Mouse (Mus musculus) midbrain, embryonic 11.5 days (tissue): Measurements from ENCODE around the gene 2310011J03Rik. TPM values are rescaled to one million over a fixed set of nuclear protein-coding genes. Genes with fewer than 3 reads are reported as not detected.
A peak's percentile ranks its signal among the peaks of the same experiment; 100 is the strongest.

Experiments
- ATAC-seq: fragments of 200-750 bp; cut with Nextera tagmentation; 2 replicates; pipeline ENCODE4 v1.8.0; 2017; ENCODE audit warnings: moderate TSS enrichment, moderate library complexity; ENCODE audit not compliant: low FRiP score
- DNase-seq: peaks from one replicate; pipeline ENCODE4 v3.0.0; 2015; ENCODE audit warnings: low spot score; ENCODE audit errors: missing footprints
- H3K27ac ChIP-seq: fragments of 300-500 bp; sonication (generic); 2 replicates; pipeline ENCODE4 v1.5.1; 2014; ENCODE audit warnings: low read depth, low read length
- H3K27me3 ChIP-seq: fragments of 300-500 bp; sonication (generic); 2 replicates; pipeline ENCODE4 v1.6.1; 2014; ENCODE audit warnings: mild to moderate bottlenecking, low read length, moderate library complexity, mixed read lengths; ENCODE audit not compliant: control insufficient read depth, insufficient read depth
- H3K36me3 ChIP-seq: fragments of 300-500 bp; sonication (generic); 2 replicates; pipeline ENCODE4 v1.6.1; 2014; ENCODE audit warnings: mild to moderate bottlenecking, low read length, moderate library complexity, mixed read lengths; ENCODE audit not compliant: control insufficient read depth, insufficient read depth
- H3K4me1 ChIP-seq: fragments of 300-500 bp; sonication (generic); 2 replicates; pipeline ENCODE4 v1.6.1; 2014; ENCODE audit warnings: low read length; ENCODE audit not compliant: control insufficient read depth, insufficient read depth
- H3K4me2 ChIP-seq: fragments of 300-500 bp; sonication (generic); 2 replicates; pipeline ENCODE4 v1.6.1; 2014; ENCODE audit warnings: mild to moderate bottlenecking, moderate library complexity
- H3K4me3 ChIP-seq: fragments of 300-500 bp; sonication (generic); 2 replicates; pipeline ENCODE4 v1.5.1; 2014; ENCODE audit warnings: low read depth, low read length
- H3K9ac ChIP-seq: fragments of 300-500 bp; sonication (generic); 2 replicates; pipeline ENCODE4 v1.6.1; 2014; ENCODE audit warnings: low read length
- H3K9me3 ChIP-seq: fragments of 300-500 bp; sonication (generic); 2 replicates; pipeline ENCODE4 v1.6.1; 2016; ENCODE audit warnings: low read length; ENCODE audit not compliant: control insufficient read depth
- WGBS: fragments of 180-500 bp; shearing (Covaris S2); extraction: QIAGEN DNeasy Blood & Tissue Kit; methylation state at CpG from one replicate; pipeline ENCODE4 v1.1.7; 2014; 5-methylcytosine and 5-hydroxymethylcytosine counted together
- polyA plus RNA-seq: library from polyadenylated mRNA; unstranded; fragments of >200 nt; fragmentation: Nextera tagmentation; extraction: Ambion mirVana; gene quantifications from 2 replicates; pipeline ENCODE4 v1.2.1, GENCODE M21; 2014

2310011J03Rik gene
- polyA plus RNA-seq, 1 experiment from 2014 or later: 40.8 TPM

DNA sequence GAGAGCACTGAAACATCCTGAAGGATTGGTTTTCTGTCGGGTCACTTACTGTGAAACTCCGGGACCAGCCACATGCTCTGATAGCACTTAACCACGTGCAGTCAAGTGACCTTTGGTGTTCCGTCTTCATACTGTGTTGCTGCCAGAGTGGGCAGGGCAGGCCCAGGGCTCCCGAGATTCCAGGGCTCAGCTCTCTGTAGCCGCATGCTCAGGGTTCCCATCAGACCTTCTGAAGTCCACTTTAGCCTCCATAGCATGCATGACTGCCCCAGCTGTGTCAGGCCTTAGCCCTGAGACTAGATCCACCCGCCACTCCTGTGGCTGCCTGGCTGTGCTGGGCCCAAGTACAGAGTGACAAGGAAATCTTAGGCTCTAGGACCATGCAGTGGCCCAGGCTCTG lies 39.0 kb downstream of the 2310011J03Rik start:
- Histone ChIP-seq H3K9me3 (no peaks in the 10 kb centered on the region), H3K27me3 (no peaks in the 10 kb centered on the region), H3K4me2 (no peak overlapping the region), H3K27ac (no peak overlapping the region), H3K4me3 (no peak overlapping the region), H3K36me3 (peaks cover 57% of the 10 kb centered on the region), H3K4me1 (no peaks in the 10 kb centered on the region), H3K9ac (no peak overlapping the region)
- DNase-seq (no peak), ATAC-seq (no peak)
- WGBS: 82% methylated on average over 7 of the region's 7 CpGs

DNA sequence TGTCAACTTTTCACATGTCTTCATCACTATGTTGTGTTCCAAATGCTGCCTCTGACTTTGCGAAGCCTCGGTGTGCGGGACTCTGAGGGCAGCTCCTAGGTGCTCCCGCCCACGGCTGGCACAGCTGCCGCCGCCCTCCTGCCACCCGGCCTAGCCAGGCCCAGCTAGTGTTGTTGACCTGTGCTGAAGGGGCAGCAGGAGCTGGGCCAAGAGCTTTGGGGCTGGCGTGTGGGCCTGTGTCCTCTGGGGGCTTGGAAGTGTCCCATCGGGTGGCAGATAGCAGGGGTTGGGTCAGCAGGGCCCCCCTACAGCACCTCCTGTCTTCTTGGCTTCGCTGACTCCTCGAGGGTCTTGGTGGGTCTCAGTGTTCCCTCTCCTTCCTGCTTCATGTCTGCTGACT lies 41.1 kb downstream of the 2310011J03Rik start:
- Histone ChIP-seq H3K4me1 (no peaks in the 10 kb centered on the region), H3K27ac (no peak overlapping the region), H3K4me3 (no peak overlapping the region), H3K36me3 (peaks cover 48% of the 10 kb centered on the region), H3K9ac (no peak overlapping the region), H3K9me3 (no peaks in the 10 kb centered on the region), H3K4me2 (no peak overlapping the region), H3K27me3 (no peaks in the 10 kb centered on the region)
- DNase-seq (no peak), ATAC-seq (no peak)
- WGBS: 92% methylated on average over 12 of the region's 12 CpGs

DNA sequence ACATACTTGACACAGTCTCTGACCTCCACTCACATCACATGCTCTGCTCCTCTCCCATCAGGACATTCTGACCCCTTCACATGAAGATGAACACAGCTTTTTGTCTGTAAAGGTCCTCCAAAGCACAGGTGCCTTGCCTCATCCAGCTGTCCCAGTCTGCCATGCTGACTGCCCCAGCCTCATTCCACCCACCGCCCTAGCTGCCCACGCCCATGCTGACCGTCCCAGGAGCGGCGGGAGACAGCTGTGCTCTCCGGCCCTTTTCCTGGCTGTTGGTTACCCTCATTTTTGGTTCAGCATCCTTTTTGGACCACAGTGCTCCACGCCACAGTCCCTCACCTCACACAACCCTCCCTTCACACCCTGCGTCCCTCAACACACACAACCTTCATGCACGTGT lies 41.9 kb downstream of the 2310011J03Rik start:
- DNase-seq (no peak), ATAC-seq (no peak)
- Histone ChIP-seq H3K9me3 (no peaks in the 10 kb centered on the region), H3K4me1 (no peaks in the 10 kb centered on the region), H3K9ac (no peak overlapping the region), H3K27me3 (no peaks in the 10 kb centered on the region), H3K27ac (no peak overlapping the region), H3K4me3 (no peak overlapping the region), H3K4me2 (no peak overlapping the region), H3K36me3 (peaks cover 42% of the 10 kb centered on the region)
- 93% methylated on average over 9 of the region's 9 CpGs for WGBS

DNA sequence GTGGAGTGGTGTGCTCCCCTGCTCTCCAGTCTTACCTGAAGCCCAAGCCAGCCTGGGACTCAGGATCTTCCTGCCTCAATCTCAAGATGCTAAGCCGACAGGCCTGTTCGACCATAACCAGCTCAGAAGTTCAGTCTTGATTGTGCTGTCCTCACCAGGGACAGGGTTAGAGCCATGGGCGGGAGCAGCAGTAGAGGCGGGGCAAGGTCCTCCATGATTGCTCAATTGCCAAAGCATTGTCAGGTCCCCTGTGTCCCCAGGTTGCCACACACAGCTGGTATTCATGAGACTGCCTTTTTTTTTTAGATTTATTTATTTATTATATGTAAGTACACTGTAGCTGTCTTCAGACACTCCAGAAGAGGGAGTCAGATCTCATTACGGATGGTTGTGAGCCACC lies 44.1 kb downstream of the 2310011J03Rik start:
- no peaks in the 10 kb centered on the region for H3K9me3 ChIP-seq
- ATAC-seq: no peak
- no peak overlapping the region for H3K27ac ChIP-seq
- H3K4me2 ChIP-seq: no peak overlapping the region
- H3K9ac ChIP-seq: no peak overlapping the region
- WGBS: 89% methylated on average over 5 of the region's 5 CpGs
- H3K4me3 ChIP-seq: no peak overlapping the region
- H3K27me3 ChIP-seq: no peaks in the 10 kb centered on the region
- no peaks in the 10 kb centered on the region for H3K4me1 ChIP-seq
- no peak for DNase-seq
- peaks cover 37% of the 10 kb centered on the region for H3K36me3 ChIP-seq

DNA sequence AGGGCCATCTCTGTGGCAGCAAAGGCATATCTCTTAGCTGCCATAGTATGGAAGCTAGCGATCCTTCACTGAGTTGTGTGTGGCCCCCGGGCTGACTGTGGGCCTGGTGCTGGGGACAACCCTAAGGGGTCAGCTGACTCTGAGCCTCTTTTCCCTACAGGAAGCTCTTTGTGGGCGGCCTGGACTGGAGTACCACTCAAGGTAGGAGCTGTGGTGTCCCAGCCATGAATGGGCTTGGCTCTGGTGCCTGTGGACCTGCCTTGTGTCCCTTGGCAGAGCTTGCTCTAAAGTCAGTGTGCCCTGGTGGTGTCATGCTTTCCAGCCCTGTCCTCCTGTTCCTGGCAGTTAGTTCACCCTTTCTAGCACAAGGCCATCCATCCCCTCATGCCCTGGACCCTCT lies 46.5 kb downstream of the 2310011J03Rik start:
- Histone ChIP-seq H3K4me3 (no peak overlapping the region), H3K36me3 (peaks cover 28% of the 10 kb centered on the region)

DNA sequence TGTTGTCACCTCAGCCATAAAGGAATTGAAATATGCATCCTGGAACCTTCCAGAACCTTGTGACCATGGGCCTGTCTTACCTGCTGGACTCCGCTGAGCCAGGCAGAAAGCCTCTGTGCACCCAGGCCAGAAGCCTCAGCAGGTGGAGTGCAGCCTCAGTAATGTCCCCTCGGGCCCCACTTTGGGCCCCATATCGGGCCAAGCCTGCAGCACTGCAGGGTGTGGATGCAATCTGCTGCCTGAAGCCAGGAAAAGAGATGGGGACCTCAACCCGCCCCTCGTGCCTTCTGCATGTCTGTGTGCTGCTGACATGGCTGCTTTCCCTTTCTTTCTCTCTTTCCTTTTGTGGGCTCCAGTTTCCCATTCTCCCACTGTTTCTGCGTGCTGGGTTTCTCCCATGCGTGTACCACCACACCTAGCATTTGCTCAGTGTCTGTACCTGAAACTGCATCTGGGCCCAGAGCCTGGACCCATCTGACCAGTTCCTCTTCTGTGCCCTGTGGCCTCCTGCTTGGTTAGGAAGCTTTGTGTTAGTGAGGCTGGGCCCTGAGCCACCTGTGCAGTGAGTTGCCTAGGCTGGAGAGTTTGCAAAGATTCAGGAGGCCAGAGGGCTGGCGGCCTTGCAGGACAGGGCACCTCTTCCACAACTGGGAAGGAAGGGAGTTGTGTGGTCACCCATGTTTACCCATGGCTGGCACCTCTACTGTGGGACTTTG lies 48.3 kb downstream of the 2310011J03Rik start:
- Histone ChIP-seq H3K36me3 (peaks cover 13% of the 10 kb centered on the region), H3K4me1 (peaks cover 19% of the 10 kb centered on the region), H3K9me3 (no peaks in the 10 kb centered on the region), H3K4me2 (no peak overlapping the region), H3K4me3 (no peak overlapping the region), H3K27me3 (no peaks in the 10 kb centered on the region), H3K27ac (no peak overlapping the region), H3K9ac (no peak overlapping the region)
- WGBS: 89% methylated on average over 8 of the region's 8 CpGs
- DNase-seq: no peak
- no peak for ATAC-seq

More for the DNA sequence above, 46.5 kb downstream of the 2310011J03Rik start:
- Histone ChIP-seq H3K27me3 (no peaks in the 10 kb centered on the region), H3K4me2 (no peak overlapping the region), H3K4me1 (peaks cover 6% of the 10 kb centered on the region; the same call in 1 of the 2 replicates), H3K9me3 (no peaks in the 10 kb centered on the region), H3K9ac (no peak overlapping the region), H3K27ac (no peak overlapping the region)
- WGBS: 94% methylated on average over 3 of the region's 3 CpGs
- DNase-seq: no peak
- ATAC-seq: no peak

DNA sequence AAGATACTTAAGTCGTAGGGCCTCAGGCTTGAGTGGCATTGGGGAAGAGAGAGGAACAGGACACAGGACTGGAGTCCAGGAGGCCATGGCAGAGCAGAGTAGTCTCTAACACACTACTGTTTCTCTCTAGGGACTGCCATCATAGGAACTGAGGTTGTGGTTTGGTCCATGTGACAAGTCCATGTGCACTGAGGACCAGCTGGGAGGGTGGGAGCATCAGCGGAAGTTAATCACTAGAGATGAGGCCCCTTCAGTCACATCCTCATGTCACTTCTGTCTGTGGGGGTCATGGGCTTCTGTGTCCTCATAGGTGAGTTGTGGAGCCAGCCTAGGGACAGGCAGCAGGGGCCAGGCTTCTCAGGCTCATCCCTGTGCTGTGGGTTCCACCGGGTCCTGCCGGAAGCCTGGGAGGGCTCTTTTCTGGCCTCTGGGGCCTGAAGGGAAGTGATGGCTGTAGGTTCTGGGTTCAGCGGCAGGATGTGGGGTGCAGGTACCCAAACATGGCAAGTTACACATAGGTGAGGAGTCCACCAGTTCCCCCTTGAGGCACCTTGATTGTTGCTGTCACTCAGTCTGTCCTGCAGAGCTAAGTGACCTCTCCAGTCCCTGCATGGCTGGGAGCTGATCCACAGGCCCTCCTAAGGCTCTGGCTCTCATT lies 49.0 kb downstream of the 2310011J03Rik start:
- Histone ChIP-seq H3K36me3 (peaks cover 8% of the 10 kb centered on the region), H3K27ac (no peak overlapping the region), H3K4me3 (no peak overlapping the region), H3K4me2 (no peak overlapping the region), H3K9me3 (no peaks in the 10 kb centered on the region), H3K27me3 (no peaks in the 10 kb centered on the region), H3K4me1 (peaks cover 26% of the 10 kb centered on the region), H3K9ac (no peak overlapping the region)
- 87% methylated on average over 5 of the region's 5 CpGs for WGBS
- ATAC-seq (no peak), DNase-seq (no peak)

DNA sequence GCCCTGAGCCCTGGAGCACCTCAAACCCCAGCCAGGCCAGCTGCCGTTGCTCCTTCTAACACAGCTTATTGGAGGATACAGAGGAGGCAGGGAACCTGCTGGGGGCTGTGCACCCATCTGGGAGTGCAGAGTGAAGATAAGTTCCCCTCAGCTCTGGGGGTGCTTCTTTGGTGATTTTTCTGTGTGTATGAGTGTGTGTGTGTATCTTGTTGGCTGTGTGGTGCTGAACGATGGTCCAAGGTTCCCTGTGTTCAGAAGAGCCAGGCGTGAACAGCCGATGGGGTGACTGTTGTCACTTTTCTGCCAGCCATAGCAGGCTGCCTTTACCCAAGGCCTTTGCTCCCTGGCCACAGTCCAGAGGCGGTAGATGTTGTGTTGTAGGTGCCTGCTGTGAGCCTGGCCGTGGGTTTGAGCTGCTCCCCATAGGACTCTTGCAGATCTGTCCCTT lies 49.6 kb downstream of the 2310011J03Rik start:
- H3K36me3 ChIP-seq: peaks cover 8% of the 10 kb centered on the region
- H3K4me1 ChIP-seq: peaks cover 31% of the 10 kb centered on the region
- no peak overlapping the region for H3K4me2 ChIP-seq
- H3K27ac ChIP-seq: no peak overlapping the region
- no peaks in the 10 kb centered on the region for H3K27me3 ChIP-seq
- WGBS: 83% methylated on average over 6 of the region's 6 CpGs
- H3K4me3 ChIP-seq: no peak overlapping the region
- ATAC-seq: no peak
- no peaks in the 10 kb centered on the region for H3K9me3 ChIP-seq
- H3K9ac ChIP-seq: peak overlapping the region; percentile 25; the same call in 1 of the 2 replicates
- no peak for DNase-seq

DNA sequence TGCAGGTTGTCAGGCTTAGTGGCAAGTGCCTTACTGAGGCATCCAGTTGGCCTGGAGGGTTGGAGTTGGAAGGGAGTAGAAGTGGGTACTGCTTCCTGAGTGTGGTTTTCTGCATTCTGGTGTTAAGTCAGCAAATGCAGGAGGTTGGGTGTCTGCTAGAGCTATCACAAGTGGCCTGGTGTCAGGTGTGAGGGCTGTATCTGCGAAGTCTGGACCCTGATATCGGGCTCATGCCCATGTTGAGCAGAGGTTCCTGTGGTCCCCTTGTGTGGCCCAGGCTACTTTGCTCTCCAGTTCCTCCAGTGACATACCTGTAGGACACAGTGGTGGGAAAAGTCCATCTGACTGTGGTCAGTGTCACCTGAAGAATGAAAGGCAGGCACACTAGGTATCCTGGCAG lies 50.2 kb downstream of the 2310011J03Rik start:
- H3K9me3 ChIP-seq: no peaks in the 10 kb centered on the region
- H3K27me3 ChIP-seq: no peaks in the 10 kb centered on the region
- ATAC-seq (no peak), DNase-seq (no peak)
- H3K36me3 ChIP-seq: peaks cover 8% of the 10 kb centered on the region
- 98% methylated on average over 2 of the region's 2 CpGs for WGBS
- no peak overlapping the region for H3K4me3 ChIP-seq
- H3K4me1 ChIP-seq: peaks cover 35% of the 10 kb centered on the region
- no peak overlapping the region for H3K9ac ChIP-seq
- H3K27ac ChIP-seq: no peak overlapping the region
- no peak overlapping the region for H3K4me2 ChIP-seq
